Mouse (Mus musculus): Measurements from ENCODE around the gene Spin2e.
"Not testable (repeated sequence)": the region's sequence is repeated elsewhere in the genome, so short reads cannot be mapped to it uniquely, and the experiment has no call there.

Spin2e gene

DNA sequence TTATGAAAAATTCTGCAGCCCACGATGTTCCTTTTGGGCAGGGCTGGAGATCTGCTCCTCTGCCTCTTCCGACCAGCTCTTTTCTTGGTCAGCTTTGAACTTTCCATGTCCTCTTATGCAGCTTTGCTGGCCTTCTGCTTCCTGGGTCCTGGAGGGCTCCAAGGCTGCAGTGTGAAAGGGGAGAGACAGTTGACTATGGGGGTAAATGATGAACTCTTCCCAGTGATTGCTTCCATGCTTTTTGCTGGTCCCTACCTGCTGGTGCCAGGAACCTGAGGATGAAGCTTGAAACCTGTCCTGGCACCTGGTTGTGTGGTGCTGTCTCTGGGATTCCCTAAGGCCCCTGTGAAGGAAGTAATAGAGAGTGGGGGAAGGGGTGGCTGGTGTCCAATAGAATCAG is at the start of gene Spin2e:
Gene Spin2e (minus strand): TSS at position 101 of the 400 bp plus-strand sequence.
- DNase-seq = not testable (repeated sequence)

DNA sequence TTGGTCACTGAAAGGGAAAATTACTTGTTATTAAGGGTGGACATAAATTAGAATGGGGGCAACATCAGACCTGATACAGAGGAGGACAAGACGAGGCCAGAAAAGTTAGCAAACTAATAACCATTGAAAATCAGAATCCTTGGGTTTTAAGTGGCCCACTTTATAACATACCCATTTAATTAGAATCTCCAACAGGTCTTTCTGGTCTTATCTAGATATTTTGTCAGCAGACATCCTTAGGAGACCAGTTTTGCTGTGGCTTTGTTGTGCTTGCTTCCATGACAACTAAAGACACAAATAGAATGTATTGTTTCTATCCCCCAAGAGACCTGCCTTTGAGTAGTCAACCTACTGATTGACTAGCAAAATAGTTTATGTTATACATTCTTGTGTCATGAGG is 44.5 kb downstream of the Spin2e start, which contains the start of gene Gm21883:
Gene Gm21883 (minus strand): TSS at position 101 of the 400 bp plus-strand sequence.
- DNase-seq = not testable (repeated sequence)

Data from thymus, postnatal 4 days (tissue).